Mouse (Mus musculus) heart, postnatal 36 days (tissue): ENCODE measurements around the gene Gpn3. TPM values are rescaled to one million over a fixed set of nuclear protein-coding genes. Genes with fewer than 3 reads are reported as not detected.
A peak's percentile ranks its signal among the peaks of the same experiment; 100 is the strongest.

Experiments
- DNase-seq, 2 experiments: peaks; one replicate each; pipeline ENCODE4 v3.0.0; 2021 to 2022
- intact Hi-C: fragments of 180-260 bp; cut with DNase I; formaldehyde crosslinking; loops from one replicate; pipeline ENCODE4 v1.15.1; 2025
- total RNA-seq, 2 experiments: library from RNA; stranded (reverse); gene quantifications; 2 replicates each; pipeline ENCODE4 v1.2.3; 2021

The Gpn3 gene
- 10 to 100 TPM; 26.6 to 30.6 TPM for total RNA-seq

- intact Hi-C loops = loop anchor here (2.0 kb wide), 2 partner anchors 17 to 27 kb away; partner anchors contain the start of genes Rad9b and Vps29
These were observed at the start of gene Gpn3 for GRCm38 (mm10) chr5:122371591-122372191. TSS of gene Gpn3 (plus strand) at chr5:122371876.

GRCm38 (mm10) chr5:122323523-122323922 is 48.2 kb upstream of the Gpn3 start:
- intact Hi-C loops = no loop called here

More at GRCm38 (mm10) chr5:122371591-122372191, at the start of gene Gpn3:
- peak in 1 of 2 experiments; percentile 31 for DNase-seq

GRCm38 (mm10) chr5:122324608-122325431 is 46.9 kb upstream of the Gpn3 start:
- peak in 1 of 2 experiments; percentile 34 for DNase-seq
- intact Hi-C loops = no loop called here

More at GRCm38 (mm10) chr5:122323523-122323922, 48.2 kb upstream of the Gpn3 start:
- no peak for DNase-seq

- DNase-seq = no peak
- intact Hi-C loops = no loop called here
These were observed 46.2 kb upstream of the Gpn3 start for GRCm38 (mm10) chr5:122325477-122325876.

GRCm38 (mm10) chr5:122327283-122327682 is 44.4 kb upstream of the Gpn3 start:
- intact Hi-C loops = no loop called here
- DNase-seq = no peak

GRCm38 (mm10) chr5:122330269-122330668 is 41.4 kb upstream of the Gpn3 start:
- intact Hi-C loops = no loop called here
- no peak for DNase-seq

- no peak for DNase-seq
- intact Hi-C loops = no loop called here
These were observed 37.0 kb upstream of the Gpn3 start for GRCm38 (mm10) chr5:122334682-122335081.

GRCm38 (mm10) chr5:122336554-122337294 is 35.0 kb upstream of the Gpn3 start:
- intact Hi-C loops = no loop called here
- DNase-seq = no peak

- DNase-seq = no peak
- intact Hi-C loops = loop anchor here (5.0 kb wide), 1 partner anchor 211 kb away; no protein-coding TSS in a partner anchor
These were observed 28.8 kb upstream of the Gpn3 start for GRCm38 (mm10) chr5:122342874-122343273.

GRCm38 (mm10) chr5:122343768-122344167 is 27.9 kb upstream of the Gpn3 start:
- intact Hi-C loops = loop anchor here (1.0 to 5.0 kb wide), 2 partner anchors 75 to 211 kb away; no protein-coding TSS in a partner anchor
- DNase-seq = no peak

GRCm38 (mm10) chr5:122344260-122344659 is 27.4 kb upstream of the Gpn3 start:
- intact Hi-C loops = loop anchor here (1.0 to 5.0 kb wide), 2 partner anchors 76 to 212 kb away; no protein-coding TSS in a partner anchor
- peak; percentile 80 to 82 for DNase-seq

- intact Hi-C loops = no loop called here
- no peak for DNase-seq
These were observed 25.9 kb upstream of the Gpn3 start for GRCm38 (mm10) chr5:122345777-122346176.

- intact Hi-C loops = loop anchor here (2.0 kb wide), 1 partner anchor 19 kb away; the partner anchor contains the start of gene Fam216a
- DNase-seq = peak; percentile 98 to 99
These were observed 17.7 kb upstream of the Gpn3 start, which contains the start of the genes Rad9b and Vps29 for GRCm38 (mm10) chr5:122353807-122354491. TSS of gene Rad9b (minus strand) at chr5:122354233. TSS of gene Vps29 (plus strand) at chr5:122354369.

GRCm38 (mm10) chr5:122354492-122355067 is 17.1 kb upstream of the Gpn3 start:
- no peak for DNase-seq
- intact Hi-C loops = loop anchor here (2.0 kb wide), 1 partner anchor 18 kb away; the partner anchor contains the start of gene Fam216a

GRCm38 (mm10) chr5:122372192-122372769 is 605 bp downstream of the Gpn3 start, which contains the start of gene Fam216a:
TSS of gene Fam216a (minus strand) at chr5:122372364.
- peak; percentile 99 for DNase-seq
- intact Hi-C loops = loop anchor here (2.0 kb wide), 2 partner anchors 17 to 27 kb away; partner anchors contain the start of genes Rad9b and Vps29

GRCm38 (mm10) chr5:122372878-122373277 is 1.2 kb downstream of the Gpn3 start:
- DNase-seq = no peak
- intact Hi-C loops = loop anchor here (2.0 kb wide), 2 partner anchors 18 to 26 kb away; partner anchors contain the start of genes Rad9b and Vps29

GRCm38 (mm10) chr5:122377101-122377833 is 5.6 kb downstream of the Gpn3 start:
- intact Hi-C loops = no loop called here

GRCm38 (mm10) chr5:122378171-122378570 is 6.5 kb downstream of the Gpn3 start:
- intact Hi-C loops = no loop called here
- DNase-seq = no peak

More at GRCm38 (mm10) chr5:122377101-122377833, 5.6 kb downstream of the Gpn3 start:
- no peak for DNase-seq
